Mouse (Mus musculus) stomach, postnatal 0 days (tissue): ENCODE data around the gene Pnkd. TPM values are rescaled to one million over a fixed set of nuclear protein-coding genes. Genes with fewer than 3 reads are reported as not detected.
A peak's percentile ranks its signal among the peaks of the same experiment; 100 is the strongest.
"Not testable (repeated sequence)": the region's sequence is repeated elsewhere in the genome, so short reads cannot be mapped to it uniquely, and the experiment has no call there.

Experiments used
- ATAC-seq: fragments of 200-750 bp; cut with Nextera tagmentation; 2 replicates; pipeline ENCODE4 v1.8.0; 2017; ENCODE audit not compliant: low FRiP score, low TSS enrichment
- DNase-seq: peaks from one replicate; pipeline ENCODE4 v3.0.0-alpha.2; 2016; ENCODE audit warnings: low spot score
- H3K27ac ChIP-seq: fragments of 300-500 bp; sonication (generic); replicated peaks from 2 replicates; pipeline ENCODE4 v1.5.1; 2014; ENCODE audit warnings: mild to moderate bottlenecking, control low read depth
- H3K27me3 ChIP-seq: fragments of 300-500 bp; sonication (generic); 2 replicates; pipeline ENCODE4 v1.6.1; 2014; ENCODE audit warnings: low read length; ENCODE audit not compliant: control insufficient read depth, insufficient read depth
- H3K36me3 ChIP-seq: fragments of 300-500 bp; sonication (generic); 2 replicates; pipeline ENCODE4 v1.6.1; 2014; ENCODE audit warnings: low read length, mixed read lengths; ENCODE audit not compliant: control insufficient read depth, insufficient read depth
- H3K4me1 ChIP-seq: fragments of 300-500 bp; sonication (generic); replicated peaks from 2 replicates; pipeline ENCODE4 v1.6.1; 2014; ENCODE audit warnings: antibody characterized with exemption; ENCODE audit not compliant: control insufficient read depth, insufficient read depth
- H3K4me2 ChIP-seq: fragments of 300-500 bp; sonication (generic); replicated peaks from 2 replicates; pipeline ENCODE4 v1.6.1; 2014; ENCODE audit warnings: low read depth, mild to moderate bottlenecking, control low read depth, moderate library complexity
- H3K4me3 ChIP-seq: fragments of 300-500 bp; sonication (generic); 2 replicates; pipeline ENCODE4 v1.5.1; 2014; ENCODE audit warnings: low read depth, low read length, control low read depth
- H3K9ac ChIP-seq: fragments of 300-500 bp; sonication (generic); 2 replicates; pipeline ENCODE4 v1.6.1; 2014; ENCODE audit warnings: mild to moderate bottlenecking, low read length, control low read depth, mixed read lengths
- H3K9me3 ChIP-seq: fragments of 300-500 bp; sonication (generic); 2 replicates; pipeline ENCODE4 v1.6.1; 2016; ENCODE audit warnings: low read length; ENCODE audit not compliant: control insufficient read depth
- CTCF ChIP-seq: IDR thresholded peaks from 2 replicates; pipeline ENCODE4 v1.5.1; 2016; ENCODE audit warnings: antibody characterized with exemption, low read depth, mild to moderate bottlenecking, moderate library complexity
- EP300 ChIP-seq: optimal IDR thresholded peaks from 2 replicates; pipeline ENCODE3; 2016; ENCODE audit warnings: antibody characterized with exemption
- WGBS: fragments of 180-500 bp; shearing (Covaris S2); extraction: QIAGEN DNeasy Blood & Tissue Kit; methylation state at CpG from one replicate; pipeline ENCODE4 v1.1.7; 2014; 5-methylcytosine and 5-hydroxymethylcytosine counted together
- polyA plus RNA-seq: library from polyadenylated mRNA; unstranded; fragments of >200 nt; fragmentation: Nextera tagmentation; extraction: Ambion mirVana; gene quantifications from 2 replicates; pipeline ENCODE4 v1.2.1, GENCODE M21; 2015

The Pnkd gene
- polyA plus RNA-seq, 1 experiment from 2014 or later, result 84.8 TPM

DNA sequence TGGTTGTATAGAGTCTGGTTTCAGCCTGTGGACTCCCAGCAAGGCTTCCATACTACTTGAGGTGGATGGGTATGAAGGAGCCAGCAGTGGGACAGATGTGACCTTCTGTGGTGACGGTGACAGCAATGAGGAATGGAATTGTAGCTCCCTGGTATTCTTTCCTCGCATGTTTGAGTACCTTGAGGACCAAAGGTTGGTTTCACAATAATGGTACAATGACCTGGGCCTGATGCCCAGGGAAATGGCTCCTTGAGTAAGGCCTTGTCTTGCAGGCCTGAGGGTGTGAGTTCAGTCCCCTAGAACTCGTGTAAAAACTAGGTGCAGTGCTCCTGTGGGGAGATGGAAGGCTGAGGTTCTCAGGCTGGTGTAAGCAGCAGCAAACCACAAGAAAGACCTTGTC, 34.0 kb downstream of the Pnkd start:
- H3K9ac ChIP-seq, result no peak overlapping the region
- no peak overlapping the region for H3K4me3 ChIP-seq
- H3K27me3 ChIP-seq, result no peaks in the 10 kb centered on the region
- no peaks in the 10 kb centered on the region for H3K4me1 ChIP-seq
- DNase-seq (no peak), ATAC-seq (no peak)
- no peak overlapping the region for H3K4me2 ChIP-seq
- no peak overlapping the region for H3K27ac ChIP-seq
- 97% methylated on average over 3 of the region's 3 CpGs for WGBS
- H3K9me3 ChIP-seq, result no peaks in the 10 kb centered on the region
- no peaks in the 10 kb centered on the region for H3K36me3 ChIP-seq
- TF ChIP-seq CTCF (no peak), EP300 (no peak)

GRCm38 (mm10) chr1:74321396-74321795, 36.7 kb downstream of the Pnkd start:
- ATAC-seq, result peak; percentile 74; the same call in 1 of the 2 replicates

DNA sequence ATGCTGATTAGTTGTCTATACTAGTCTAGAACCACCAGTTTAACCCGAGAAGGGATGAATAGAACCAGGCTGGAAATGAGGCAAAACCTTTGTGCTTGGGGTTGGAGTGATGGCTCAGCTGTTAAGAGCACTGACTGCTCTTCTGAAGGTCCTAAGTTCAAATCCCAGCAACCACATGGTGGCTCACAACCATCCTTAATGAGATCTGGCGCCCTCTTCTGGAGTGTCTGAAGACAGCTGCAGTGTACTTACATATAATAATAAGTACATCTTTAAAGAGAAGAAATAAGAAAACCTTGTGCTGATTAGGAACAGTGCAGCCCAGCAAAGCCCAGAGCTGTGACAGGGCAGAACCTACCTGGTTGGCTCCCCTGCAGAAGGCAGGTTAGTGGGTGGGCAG, 42.2 kb downstream of the Pnkd start:
- 77% methylated on average over 2 of the region's 2 CpGs for WGBS
- not testable (repeated sequence) for H3K36me3 ChIP-seq, DNase-seq, H3K27me3 ChIP-seq, H3K9ac ChIP-seq, H3K9me3 ChIP-seq, ATAC-seq, H3K27ac ChIP-seq, H3K4me3 ChIP-seq, H3K4me1 ChIP-seq, H3K4me2 ChIP-seq
- TF ChIP-seq CTCF, result peak; percentile 49

More at GRCm38 (mm10) chr1:74321396-74321795, 36.7 kb downstream of the Pnkd start:
- Histone ChIP-seq H3K4me2 (no peak overlapping the region), H3K4me3 (no peak overlapping the region), H3K27ac (0 out of 2 replicates have a peak overlapping the region, but pooled peaks have one; percentile 45), H3K9me3 (no peaks in the 10 kb centered on the region), H3K9ac (no peak overlapping the region), H3K4me1 (no peaks in the 10 kb centered on the region), H3K27me3 (no peaks in the 10 kb centered on the region), H3K36me3 (no peaks in the 10 kb centered on the region)
- TF ChIP-seq EP300 (no peak), CTCF (no peak)
- DNase-seq, result peak; percentile 37
- 29% methylated on average over 3 of the region's 3 CpGs for WGBS

DNA sequence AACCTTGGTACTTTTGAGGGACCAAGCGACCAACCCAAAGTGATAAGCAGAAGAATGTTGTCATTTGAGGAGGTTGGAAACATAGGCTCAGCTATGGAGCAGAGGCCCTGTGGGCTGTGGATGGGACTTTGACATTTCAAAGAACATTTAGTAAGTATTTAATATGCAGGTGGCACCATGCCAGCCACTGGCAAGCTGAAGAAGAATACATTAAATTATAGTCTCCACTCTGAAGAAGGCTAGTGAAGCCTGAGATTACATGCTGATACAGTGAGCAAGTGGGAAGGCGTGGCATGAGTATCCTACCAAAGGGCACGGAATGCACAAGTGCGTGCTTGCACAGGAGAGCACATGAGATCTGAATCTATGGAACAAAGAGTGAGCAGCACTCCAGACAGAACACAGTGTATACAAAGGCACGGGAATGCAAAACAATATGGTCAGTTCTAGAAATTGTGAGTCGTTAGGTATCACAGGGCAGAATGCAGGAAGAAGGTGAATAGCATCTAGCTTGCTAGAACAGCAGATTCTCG, 45.2 kb downstream of the Pnkd start:
- Histone ChIP-seq H3K4me1 (no peaks in the 10 kb centered on the region), H3K27me3 (no peaks in the 10 kb centered on the region), H3K4me2 (no peak overlapping the region), H3K36me3 (no peaks in the 10 kb centered on the region), H3K4me3 (no peak overlapping the region), H3K27ac (peak overlapping the region; percentile 72), H3K9ac (no peak overlapping the region), H3K9me3 (no peaks in the 10 kb centered on the region)
- ATAC-seq (no peak), DNase-seq (no peak)
- 44% methylated on average over 7 of the region's 7 CpGs for WGBS
- TF ChIP-seq EP300, result no peak
- TF ChIP-seq CTCF, result no peak

- Histone ChIP-seq H3K9ac (no peak overlapping the region), H3K27ac (peak overlapping the region; percentile 72), H3K27me3 (no peaks in the 10 kb centered on the region), H3K9me3 (no peaks in the 10 kb centered on the region), H3K4me3 (no peak overlapping the region), H3K4me2 (no peak overlapping the region), H3K4me1 (no peaks in the 10 kb centered on the region), H3K36me3 (no peaks in the 10 kb centered on the region)
- DNase-seq, result no peak
- peak; percentile 11; the same call in 1 of the 2 replicates for ATAC-seq
- 54% methylated on average over 4 of the region's 4 CpGs for WGBS
- no peak for TF ChIP-seq EP300
These were observed 46.4 kb downstream of the Pnkd start for GRCm38 (mm10) chr1:74331046-74331681.

DNA sequence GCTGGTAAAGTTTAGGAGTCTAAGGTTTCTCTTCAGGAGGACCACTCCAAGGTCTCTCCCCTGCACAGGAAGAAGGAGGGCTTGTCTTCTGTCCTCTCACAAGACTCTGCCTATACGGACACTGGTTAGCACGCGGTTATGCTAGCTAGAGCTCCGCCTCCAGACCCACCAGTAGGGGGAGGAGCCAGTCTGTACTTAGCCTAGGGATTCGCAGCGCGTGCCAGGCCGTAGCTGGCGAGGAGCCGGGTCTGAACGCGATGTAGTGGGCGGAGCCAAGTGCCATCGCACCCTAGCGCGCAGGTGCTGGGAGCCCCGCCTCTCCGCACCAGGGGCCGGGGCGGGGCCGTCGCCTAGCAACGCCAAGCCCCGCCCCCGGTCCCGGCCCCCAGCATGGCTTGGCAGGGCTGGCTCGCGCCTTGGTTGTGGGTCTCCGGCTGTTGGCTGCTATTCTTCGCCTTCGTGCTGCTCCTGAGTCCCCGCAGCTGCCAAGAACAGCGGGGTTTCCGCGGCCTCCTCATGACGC, 47.6 kb downstream of the Pnkd start:
- Histone ChIP-seq H3K4me2 (peak overlapping the region; percentile 73), H3K4me1 (no peaks in the 10 kb centered on the region), H3K9me3 (no peaks in the 10 kb centered on the region), H3K27ac (peak overlapping the region; percentile 73), H3K27me3 (no peaks in the 10 kb centered on the region), H3K36me3 (no peaks in the 10 kb centered on the region), H3K4me3 (peak overlapping the region; percentile 51), H3K9ac (peak overlapping the region; percentile 47; the same call in 1 of the 2 replicates)
- DNase-seq, result peak; percentile 97
- peak; percentile 92 for ATAC-seq
- WGBS, result 0% methylated on average over 36 of the region's 36 CpGs
- TF ChIP-seq CTCF (peak; percentile 72), EP300 (no peak)
